Mouse (Mus musculus) megakaryocyte, embryonic 14.5 days (primary cell): Measurements from ENCODE around the gene Rnf39.

ENCODE experiments used
- FLI1 ChIP-seq: IDR thresholded peaks from 2 replicates; pipeline ENCODE4 v1.6.1; 2012; ENCODE audit warnings: low read length, inconsistent platforms, mixed read lengths
- GATA1 ChIP-seq: IDR thresholded peaks from 3 replicates; pipeline ENCODE4 v1.6.1; 2012; ENCODE audit warnings: mixed read lengths, low read length, inconsistent platforms, borderline replicate concordance

DNA sequence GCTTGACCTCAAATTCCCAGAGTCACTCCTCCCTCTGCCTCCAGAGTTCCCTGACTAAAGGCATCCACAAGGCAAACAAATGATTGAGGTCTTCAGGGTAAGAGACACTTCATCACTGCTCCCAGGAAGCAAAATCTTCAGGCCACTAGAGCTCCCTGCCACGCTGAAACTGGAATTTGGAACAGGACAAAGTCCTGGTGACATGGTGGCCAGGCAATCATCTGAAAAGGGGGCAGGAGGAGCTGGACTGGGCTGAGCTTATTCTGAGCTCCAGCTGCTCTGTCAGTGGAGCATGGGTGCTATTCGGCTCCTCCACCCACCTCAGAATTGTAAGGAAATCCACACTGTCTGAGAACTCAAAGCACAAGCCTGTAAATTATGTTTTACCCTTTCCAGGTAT lies 30.7 kb upstream of the Rnf39 start:
- TF ChIP-seq GATA1 (no peak), FLI1 (no peak)
